Mouse (Mus musculus): ENCODE measurements around the gene Mecom.

GRCm38 (mm10) chr3:30595111-30595832 lies 47.5 kb upstream of the Mecom start:
- TF ChIP-seq CTCF (IDR thresholded peaks at IDR 0.05; ENCODE audit: borderline replicate concordance, insufficient read depth, low read depth, low read length) (no peak), POLR2A (IDR thresholded peaks at IDR 0.05; ENCODE audit: borderline replicate concordance, insufficient read depth, low read length) (peak; percentile 25; the same call in 1 of the 2 replicates)
